Mouse (Mus musculus) spleen, adult 2 months (tissue): Measurements from ENCODE around the gene Prph.

ENCODE experiments used
- CTCF ChIP-seq: fragments of 200-500 bp; IDR thresholded peaks from 2 replicates; pipeline ENCODE4 v1.5.1; 2011; ENCODE audit warnings: mild to moderate bottlenecking, inconsistent platforms; ENCODE audit not compliant: insufficient read depth, insufficient read length, insufficient replicate concordance; ENCODE audit errors: extremely low read depth
- POLR2A ChIP-seq: fragments of 200-500 bp; IDR thresholded peaks from 2 replicates; pipeline ENCODE4 v1.6.1; 2011; ENCODE audit warnings: low read depth, low read length, inconsistent platforms

GRCm38 (mm10) chr15:99074600-99075333 is 19.8 kb downstream of the Prph start:
- TF ChIP-seq CTCF (no peak), POLR2A (0 out of 2 replicates have a peak, but pooled peaks have one; percentile 5)
